Mouse (Mus musculus): ENCODE data around the gene Cavin1. TPM values are rescaled to one million over a fixed set of nuclear protein-coding genes. Genes with fewer than 3 reads are reported as not detected.

Gene Cavin1
- polyA plus RNA-seq, 1 experiment from 2014 or later, result 45.6 TPM

- no peak overlapping the region for H3K9ac ChIP-seq (replicated peaks)
- H3K27me3 ChIP-seq (replicated peaks), result peaks cover 41% of the 10 kb centered on the region
- H3K36me3 ChIP-seq, result no peaks in the 10 kb centered on the region
- H3K27ac ChIP-seq (replicated peaks), result no peak overlapping the region
- H3K9me3 ChIP-seq (replicated peaks), result no peaks in the 10 kb centered on the region
- H3K4me2 ChIP-seq, result no peak overlapping the region
- H3K4me3 ChIP-seq (replicated peaks), result no peak overlapping the region
- ATAC-seq (ENCODE audit: low FRiP score), result no peak
- H3K4me1 ChIP-seq, result peaks cover 18% of the 10 kb centered on the region
- WGBS, result 90% methylated on average over 6 of the region's 6 CpGs
Observed at GRCm38 (mm10) chr11:100964901-100965542, 5.7 kb downstream of the Cavin1 start.

- no peak overlapping the region for H3K27ac ChIP-seq (replicated peaks)
- H3K4me1 ChIP-seq, result peaks cover 12% of the 10 kb centered on the region
- no peak overlapping the region for H3K9ac ChIP-seq (replicated peaks)
- WGBS, result 82% methylated on average over 7 of the region's 7 CpGs
- no peaks in the 10 kb centered on the region for H3K36me3 ChIP-seq
- no peaks in the 10 kb centered on the region for H3K9me3 ChIP-seq (replicated peaks)
- no peak overlapping the region for H3K4me3 ChIP-seq (replicated peaks)
- H3K4me2 ChIP-seq, result no peak overlapping the region
- ATAC-seq (ENCODE audit: low FRiP score), result no peak
- H3K27me3 ChIP-seq (replicated peaks), result peaks cover 41% of the 10 kb centered on the region
Observed at GRCm38 (mm10) chr11:100964180-100964579, 6.5 kb downstream of the Cavin1 start.

GRCm38 (mm10) chr11:100963647-100964046 lies 7.0 kb downstream of the Cavin1 start:
- 85% methylated on average over 9 of the region's 9 CpGs for WGBS
- Histone ChIP-seq H3K9ac (replicated peaks) (no peak overlapping the region), H3K4me2 (no peak overlapping the region), H3K4me1 (peaks cover 14% of the 10 kb centered on the region), H3K9me3 (replicated peaks) (no peaks in the 10 kb centered on the region), H3K27ac (replicated peaks) (no peak overlapping the region), H3K36me3 (no peaks in the 10 kb centered on the region), H3K27me3 (replicated peaks) (peaks cover 41% of the 10 kb centered on the region), H3K4me3 (replicated peaks) (no peak overlapping the region)
- ATAC-seq (ENCODE audit: low FRiP score), result no peak

- ATAC-seq (ENCODE audit: low FRiP score), result no peak
- Histone ChIP-seq H3K9me3 (replicated peaks) (no peaks in the 10 kb centered on the region), H3K27ac (replicated peaks) (0 out of 2 replicates have a peak overlapping the region, but pooled peaks have one; percentile 18), H3K4me2 (no peak overlapping the region), H3K4me1 (peaks cover 19% of the 10 kb centered on the region), H3K27me3 (replicated peaks) (peaks cover 41% of the 10 kb centered on the region), H3K9ac (replicated peaks) (no peak overlapping the region), H3K36me3 (no peaks in the 10 kb centered on the region), H3K4me3 (replicated peaks) (no peak overlapping the region)
- WGBS, result 61% methylated on average over 9 of the region's 9 CpGs
Observed at GRCm38 (mm10) chr11:100962371-100962911, 8.2 kb downstream of the Cavin1 start.

- Histone ChIP-seq H3K4me2 (peak overlapping the region; percentile 43), H3K9me3 (replicated peaks) (no peaks in the 10 kb centered on the region), H3K27me3 (replicated peaks) (peaks cover 31% of the 10 kb centered on the region), H3K4me1 (peaks cover 25% of the 10 kb centered on the region), H3K4me3 (replicated peaks) (no peak overlapping the region), H3K36me3 (no peaks in the 10 kb centered on the region), H3K27ac (replicated peaks) (no peak overlapping the region; the same call in 1 of the 2 replicates), H3K9ac (replicated peaks) (0 out of 2 replicates have a peak overlapping the region, but pooled peaks have one; percentile 0)
- peak; percentile 85 for ATAC-seq (ENCODE audit: low FRiP score)
- 12% methylated on average over 6 of the region's 6 CpGs for WGBS
Observed at GRCm38 (mm10) chr11:100960540-100960939, 10.1 kb downstream of the Cavin1 start.

- WGBS, result 31% methylated on average over 3 of the region's 3 CpGs
- H3K36me3 ChIP-seq, result no peaks in the 10 kb centered on the region
- no peak overlapping the region for H3K4me3 ChIP-seq (replicated peaks)
- H3K4me2 ChIP-seq, result peak overlapping the region; percentile 53
- peaks cover 25% of the 10 kb centered on the region for H3K4me1 ChIP-seq
- no peak for ATAC-seq (ENCODE audit: low FRiP score)
- no peaks in the 10 kb centered on the region for H3K9me3 ChIP-seq (replicated peaks)
- no peak overlapping the region; the same call in 1 of the 2 replicates for H3K27ac ChIP-seq (replicated peaks)
- no peak overlapping the region for H3K9ac ChIP-seq (replicated peaks)
- peaks cover 29% of the 10 kb centered on the region for H3K27me3 ChIP-seq (replicated peaks)
Observed at GRCm38 (mm10) chr11:100959826-100960225, 10.9 kb downstream of the Cavin1 start.

GRCm38 (mm10) chr11:100959464-100959810 lies 11.2 kb downstream of the Cavin1 start:
- H3K4me3 ChIP-seq (replicated peaks), result peak overlapping the region; percentile 33
- H3K9ac ChIP-seq (replicated peaks), result peak overlapping the region; percentile 9; the same call in 1 of the 2 replicates
- H3K4me2 ChIP-seq, result peak overlapping the region; percentile 53
- H3K27ac ChIP-seq (replicated peaks), result no peak overlapping the region
- WGBS, result 4% methylated on average over 14 of the region's 14 CpGs
- ATAC-seq (ENCODE audit: low FRiP score), result no peak
- peaks cover 28% of the 10 kb centered on the region for H3K27me3 ChIP-seq (replicated peaks)
- H3K9me3 ChIP-seq (replicated peaks), result no peaks in the 10 kb centered on the region
- no peaks in the 10 kb centered on the region for H3K36me3 ChIP-seq
- H3K4me1 ChIP-seq, result peaks cover 25% of the 10 kb centered on the region

- H3K9ac ChIP-seq (replicated peaks), result peak overlapping the region; percentile 9; the same call in 1 of the 2 replicates
- no peak overlapping the region for H3K27ac ChIP-seq (replicated peaks)
- H3K36me3 ChIP-seq, result no peaks in the 10 kb centered on the region
- 8% methylated on average over 76 of the region's 76 CpGs for WGBS
- no peak for ATAC-seq (ENCODE audit: low FRiP score)
- H3K4me1 ChIP-seq, result peaks cover 25% of the 10 kb centered on the region
- no peaks in the 10 kb centered on the region for H3K9me3 ChIP-seq (replicated peaks)
- peak overlapping the region; percentile 33 for H3K4me3 ChIP-seq (replicated peaks)
- H3K4me2 ChIP-seq, result peak overlapping the region; percentile 53
- peaks cover 28% of the 10 kb centered on the region for H3K27me3 ChIP-seq (replicated peaks)
Observed at GRCm38 (mm10) chr11:100958613-100959463, 11.8 kb downstream of the Cavin1 start.

GRCm38 (mm10) chr11:100957915-100958469 lies 12.7 kb downstream of the Cavin1 start:
- Histone ChIP-seq H3K27ac (replicated peaks) (no peak overlapping the region), H3K4me3 (replicated peaks) (no peak overlapping the region), H3K36me3 (no peaks in the 10 kb centered on the region), H3K9me3 (replicated peaks) (no peaks in the 10 kb centered on the region), H3K27me3 (replicated peaks) (peaks cover 28% of the 10 kb centered on the region), H3K9ac (replicated peaks) (no peak overlapping the region), H3K4me1 (peaks cover 25% of the 10 kb centered on the region), H3K4me2 (peak overlapping the region; percentile 53; the same call in 1 of the 2 replicates)
- no peak for ATAC-seq (ENCODE audit: low FRiP score)
- 35% methylated on average over 6 of the region's 6 CpGs for WGBS

- Histone ChIP-seq H3K4me3 (replicated peaks) (no peak overlapping the region), H3K27me3 (replicated peaks) (peaks cover 28% of the 10 kb centered on the region), H3K4me1 (peaks cover 26% of the 10 kb centered on the region), H3K9me3 (replicated peaks) (no peaks in the 10 kb centered on the region), H3K4me2 (no peak overlapping the region), H3K9ac (replicated peaks) (no peak overlapping the region), H3K27ac (replicated peaks) (no peak overlapping the region), H3K36me3 (no peaks in the 10 kb centered on the region)
- no peak for ATAC-seq (ENCODE audit: low FRiP score)
- WGBS, result 1% methylated on average over 5 of the region's 5 CpGs
Observed at GRCm38 (mm10) chr11:100957244-100957643, 13.4 kb downstream of the Cavin1 start.

GRCm38 (mm10) chr11:100949540-100949939 lies 21.1 kb downstream of the Cavin1 start:
- no peak overlapping the region for H3K4me3 ChIP-seq (replicated peaks)
- H3K27ac ChIP-seq (replicated peaks), result no peak overlapping the region
- H3K4me2 ChIP-seq, result no peak overlapping the region
- peaks cover 11% of the 10 kb centered on the region for H3K4me1 ChIP-seq
- WGBS, result 95% methylated on average over 1 of the region's 1 CpGs
- no peaks in the 10 kb centered on the region for H3K9me3 ChIP-seq (replicated peaks)
- no peaks in the 10 kb centered on the region for H3K27me3 ChIP-seq (replicated peaks)
- no peak for ATAC-seq (ENCODE audit: low FRiP score)
- H3K36me3 ChIP-seq, result no peaks in the 10 kb centered on the region
- no peak overlapping the region for H3K9ac ChIP-seq (replicated peaks)

All from neural tube, embryonic 15.5 days (tissue).